In genomic region chr8:120225421-120226151, GRCm38 (mm10) we compare ENCODE assay signal across 8 mouse cellular contexts. TPM values are rescaled to one million over a fixed set of nuclear protein-coding genes. Genes with fewer than 3 reads are reported as not detected.
DNase-seq lines count a peak whose midpoint lies in the region; TF ChIP-seq lines count a peak whose summit lies in the region.

No protein-coding gene starts in this region.

- H3K4me3 ChIP-seq in testis, adult 2 months (ENCODE audit: control insufficient read depth, low read depth, low read length): no peak overlapping the region

- H3K36me3 ChIP-seq in testis, adult 2 months (ENCODE audit: control insufficient read depth, insufficient read depth, low read length): no peaks in the 10 kb centered on the region

- no peaks in the 10 kb centered on the region for H3K27me3 ChIP-seq in testis, adult 2 months (ENCODE audit: control insufficient read depth, insufficient read depth, low read length)

- peaks cover 12% of the 10 kb centered on the region for H3K4me1 ChIP-seq in testis, adult 2 months (ENCODE audit: control insufficient read depth, insufficient read depth, low read length)

- 0 out of 2 replicates have a peak overlapping the region, but pooled peaks have one; percentile 9 for H3K27ac ChIP-seq in testis, adult 2 months (ENCODE audit: control insufficient read depth, insufficient read depth, low read depth, low read length)

- DNase-seq in adrenal gland, postnatal 14 days: peak; percentile 63
- no peak for DNase-seq in adrenal gland, postnatal 4 days (ENCODE audit: low spot score in 2 of 2)
- DNase-seq in testis, postnatal 10 days (ENCODE audit: low spot score): no peak
- peak; percentile 75 to 95 for DNase-seq in left cerebral cortex, postnatal 25 days (ENCODE audit: low spot score in 2 of 2)
- peak; percentile 84 for DNase-seq in telencephalon, adult 2 months (ENCODE audit: low read depth, low spot score)
- no peak for DNase-seq in spleen, adult 12 weeks (ENCODE audit: low spot score)
- DNase-seq in kidney, postnatal 36 days: no peak

- TF ChIP-seq CTCF in testis, adult 2 months (IDR thresholded peaks at IDR 0.05; ENCODE audit: control insufficient read depth, insufficient read depth, insufficient replicate concordance, low read depth, low read length): no peak

- no peak for TF ChIP-seq POLR2A in testis, adult 2 months (IDR thresholded peaks at IDR 0.05; ENCODE audit: control insufficient read depth, low read depth, low read length)

- intact Hi-C loops in left cerebral cortex, postnatal 25 days (cut with DNase I): loop anchor here (5.0 kb wide), 1 partner anchor 42 kb away; no protein-coding TSS in a partner anchor

RNA-seq across cellular contexts. Expression of gene Gse1, which starts 2.7 kb away (rescaled TPM):
- 29.9 and 33.9 TPM in 2 replicates for total RNA-seq in adrenal gland, postnatal 14 days (2021)
- 10 to 100 TPM; 58.1 to 60.7 TPM for total RNA-seq in adrenal gland, postnatal 4 days (2021)
- polyA plus RNA-seq in testis, adult 2 months (2012; rRNA removed): 4.0 and 4.3 TPM in 2 replicates
- 10 to 100 TPM; 74.2 to 79.4 TPM for total RNA-seq in left cerebral cortex, postnatal 25 days (2021)

RNA-seq across cellular contexts. Expression of gene Fam92b, which starts 48.3 kb away (rescaled TPM):
- total RNA-seq in adrenal gland, postnatal 14 days (2021): 1.0 and 1.1 TPM in 2 replicates
- 1 to 10 TPM; 1.6 to 2.3 TPM for total RNA-seq in adrenal gland, postnatal 4 days (2021)
- polyA plus RNA-seq in testis, adult 2 months (2012; rRNA removed): 10.1 and 10.9 TPM in 2 replicates
- total RNA-seq in left cerebral cortex, postnatal 25 days (2021): under 1 TPM; 0.50 to 0.55 TPM

Comparison
In these comparisons a context has a peak if more than half of its experiments do, and no peak if none do; other contexts are left out.
1. DNase-seq: peak in adrenal gland, postnatal 14 days (single experiment), left cerebral cortex, postnatal 25 days (2 of 2) and telencephalon, adult 2 months (single experiment); none in adrenal gland, postnatal 4 days (0 of 2), testis, postnatal 10 days (single experiment), spleen, adult 12 weeks (single experiment) and kidney, postnatal 36 days (0 of 2).